Mouse (Mus musculus) midbrain, embryonic 14.5 days (tissue): Measurements from ENCODE around the gene Lmo2. TPM values are rescaled to one million over a fixed set of nuclear protein-coding genes. Genes with fewer than 3 reads are reported as not detected.

ENCODE experiments used
- ATAC-seq: fragments of 200-750 bp; cut with Nextera tagmentation; 2 replicates; pipeline ENCODE4 v1.8.0; 2017; ENCODE audit warnings: moderate number of reproducible peaks, moderate library complexity; ENCODE audit not compliant: low FRiP score, low TSS enrichment
- DNase-seq: peaks from one replicate; pipeline ENCODE4 v3.0.0-alpha.2; 2015
- H3K27ac ChIP-seq: fragments of 300-500 bp; sonication (generic); replicated peaks from 2 replicates; pipeline ENCODE4 v1.5.1; 2014; ENCODE audit warnings: mild to moderate bottlenecking, low read depth, low read length, moderate library complexity
- H3K27me3 ChIP-seq: fragments of 300-500 bp; sonication (generic); 2 replicates; pipeline ENCODE4 v1.6.1; 2014; ENCODE audit warnings: low read length, control low read depth, mixed read lengths; ENCODE audit not compliant: control insufficient read depth, insufficient read depth
- H3K36me3 ChIP-seq: fragments of 300-500 bp; sonication (generic); 2 replicates; pipeline ENCODE4 v1.6.1; 2014; ENCODE audit warnings: low read length, control low read depth; ENCODE audit not compliant: control insufficient read depth, insufficient read depth
- H3K4me1 ChIP-seq: fragments of 300-500 bp; sonication (generic); 2 replicates; pipeline ENCODE4 v1.6.1; 2014; ENCODE audit warnings: mild to moderate bottlenecking, antibody characterized with exemption, low read length, control low read depth; ENCODE audit not compliant: control insufficient read depth, insufficient read depth
- H3K4me2 ChIP-seq: fragments of 300-500 bp; sonication (generic); 2 replicates; pipeline ENCODE4 v1.6.1; 2014; ENCODE audit warnings: mild to moderate bottlenecking, low read length, moderate library complexity
- H3K4me3 ChIP-seq: fragments of 300-500 bp; sonication (generic); replicated peaks from 2 replicates; pipeline ENCODE4 v1.5.1; 2014; ENCODE audit warnings: low read depth, low read length
- H3K9ac ChIP-seq: fragments of 300-500 bp; sonication (generic); replicated peaks from 2 replicates; pipeline ENCODE4 v1.6.1; 2014; ENCODE audit warnings: mild to moderate bottlenecking, low read length, moderate library complexity
- H3K9me3 ChIP-seq: fragments of 300-500 bp; sonication (generic); 2 replicates; pipeline ENCODE4 v1.6.1; 2016; ENCODE audit warnings: low read length, control low read depth, mixed read lengths; ENCODE audit not compliant: control insufficient read depth
- WGBS: fragments of 180-500 bp; shearing (Covaris S2); extraction: QIAGEN DNeasy Blood & Tissue Kit; methylation state at CpG from one replicate; pipeline ENCODE4 v1.1.7; 2014; 5-methylcytosine and 5-hydroxymethylcytosine counted together
- polyA plus RNA-seq: library from polyadenylated mRNA; unstranded; fragments of >200 nt; fragmentation: Nextera tagmentation; extraction: Ambion mirVana; gene quantifications from 2 replicates; pipeline ENCODE4 v1.2.1, GENCODE M21; 2014

The Lmo2 gene
- polyA plus RNA-seq, 1 experiment from 2014 or later, result 31.6 TPM

DNA sequence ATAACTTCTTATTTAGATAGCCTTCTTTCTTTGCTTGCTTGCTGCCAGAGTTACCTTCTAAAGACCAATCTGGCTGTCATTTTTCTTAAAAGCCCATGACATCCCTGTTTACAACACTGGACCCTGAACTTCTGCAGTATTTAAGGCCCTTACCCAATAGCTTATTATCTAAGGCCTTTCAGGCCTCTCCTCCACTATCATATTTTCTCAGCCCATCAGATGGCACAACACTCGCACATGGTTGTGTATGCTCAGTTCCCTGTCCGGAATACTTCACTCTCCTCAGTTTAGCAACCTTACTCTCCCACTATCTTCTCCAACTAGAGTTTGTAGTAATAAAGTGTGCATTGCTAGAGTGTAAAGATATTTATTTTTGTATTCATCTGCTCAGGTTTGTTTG lies 71.3 kb downstream of the Lmo2 start:
- H3K27ac ChIP-seq, result no peak overlapping the region
- peaks cover 13% of the 10 kb centered on the region for H3K4me1 ChIP-seq
- H3K9ac ChIP-seq, result peak overlapping the region; percentile 96; the same call in 1 of the 2 replicates
- no peaks in the 10 kb centered on the region for H3K27me3 ChIP-seq
- peak overlapping the region; percentile 81 for H3K4me2 ChIP-seq
- no peaks in the 10 kb centered on the region for H3K9me3 ChIP-seq
- no peak for ATAC-seq
- no peak for DNase-seq
- WGBS, result 81% methylated on average over 2 of the region's 2 CpGs
- peak overlapping the region; percentile 98 for H3K4me3 ChIP-seq
- H3K36me3 ChIP-seq, result peaks cover 13% of the 10 kb centered on the region

DNA sequence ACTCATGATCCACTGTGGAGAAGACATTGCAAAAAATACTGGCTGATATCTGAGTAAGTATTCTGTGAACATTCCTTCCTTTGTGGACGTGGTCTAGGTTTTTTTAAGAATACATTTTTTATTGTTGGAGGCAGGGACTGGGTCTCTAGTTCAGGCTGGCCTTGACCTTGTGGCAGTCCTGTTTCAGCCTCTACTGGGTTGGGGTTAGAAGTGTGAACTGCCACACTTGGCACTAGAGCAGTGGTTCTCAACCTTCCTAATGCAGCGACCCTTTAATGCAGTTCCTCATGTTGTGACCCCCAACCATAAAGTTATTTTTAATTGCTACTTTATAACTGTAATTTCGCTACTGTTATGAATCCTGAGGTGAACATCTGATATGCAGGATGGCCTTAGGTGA lies 72.6 kb downstream of the Lmo2 start:
- Histone ChIP-seq H3K9me3 (no peaks in the 10 kb centered on the region), H3K27ac (no peak overlapping the region), H3K9ac (no peak overlapping the region), H3K4me1 (peaks cover 13% of the 10 kb centered on the region), H3K4me2 (no peak overlapping the region), H3K27me3 (no peaks in the 10 kb centered on the region), H3K4me3 (no peak overlapping the region), H3K36me3 (peaks cover 21% of the 10 kb centered on the region)
- WGBS, result 92% methylated on average over 3 of the region's 3 CpGs
- DNase-seq (no peak), ATAC-seq (no peak)

Other genes starting within 250 kb of the Lmo2 start
- 18.0 and 21.6 TPM in 2 replicates for gene Nat10, start 196.7 kb upstream of the Lmo2 start, polyA plus RNA-seq
- 309 and 484 TPM in 2 replicates for gene Caprin1, start 160.3 kb upstream of the Lmo2 start, polyA plus RNA-seq
- 69.7 and 75.6 TPM in 2 replicates for gene Fbxo3, start 69.7 kb downstream of the Lmo2 start, polyA plus RNA-seq
- 2.6 and 2.7 TPM in 2 replicates for gene 4931422A03Rik, start 70.4 kb downstream of the Lmo2 start, polyA plus RNA-seq
- not detected in 2 replicates for gene Gm10912, start 107.8 kb downstream of the Lmo2 start, polyA plus RNA-seq
- gene Gm10799, start 110.6 kb downstream of the Lmo2 start, polyA plus RNA-seq, result not detected in 2 replicates
- 0.75 and 1.4 TPM in 2 replicates for gene Cd59b, start 111.9 kb downstream of the Lmo2 start, polyA plus RNA-seq
- 9.8 and 11.2 TPM in 2 replicates for gene Cd59a, start 137.8 kb downstream of the Lmo2 start, polyA plus RNA-seq
- not detected in 2 replicates for gene A930018P22Rik, start 164.8 kb downstream of the Lmo2 start, polyA plus RNA-seq